Mouse (Mus musculus): Measurements from ENCODE around the gene Zg16.
A peak's percentile ranks its signal among the peaks of the same experiment; 100 is the strongest.
"Not testable (repeated sequence)": the region's sequence is repeated elsewhere in the genome, so short reads cannot be mapped to it uniquely, and the experiment has no call there.

Gene Zg16

GRCm38 (mm10) chr7:127087278-127088010 lies at the start of gene Zg16:
Zg16 (minus strand) TSS chr7:127087328.
- DNase-seq: not testable (repeated sequence)

GRCm38 (mm10) chr7:127136181-127137071 lies 49.3 kb upstream of the Zg16 start:
- peak; percentile 48 to 51 for DNase-seq

- DNase-seq: peak; percentile 47 to 67
These were observed 47.8 kb upstream of the Zg16 start for GRCm38 (mm10) chr7:127134821-127135447.

GRCm38 (mm10) chr7:127133125-127133524 lies 46.0 kb upstream of the Zg16 start:
- DNase-seq: no peak

- peak; percentile 34 to 44 for DNase-seq
These were observed 42.5 kb upstream of the Zg16 start for GRCm38 (mm10) chr7:127129638-127130037.

- no peak for DNase-seq
These were observed 34.8 kb upstream of the Zg16 start, which contains the start of gene Qprt for GRCm38 (mm10) chr7:127121911-127122270. Qprt (minus strand) TSS chr7:127122226.

GRCm38 (mm10) chr7:127121061-127121910 lies 34.2 kb upstream of the Zg16 start:
- no peak for DNase-seq

GRCm38 (mm10) chr7:127118671-127119445 lies 31.7 kb upstream of the Zg16 start:
- no peak for DNase-seq

- DNase-seq: no peak
These were observed 30.8 kb upstream of the Zg16 start for GRCm38 (mm10) chr7:127117948-127118347.

- DNase-seq: no peak
These were observed 29.3 kb upstream of the Zg16 start for GRCm38 (mm10) chr7:127116331-127116935.

GRCm38 (mm10) chr7:127114920-127115319 lies 27.8 kb upstream of the Zg16 start:
- DNase-seq: no peak

- DNase-seq: peak; percentile 33 to 55
These were observed 26.6 kb upstream of the Zg16 start for GRCm38 (mm10) chr7:127113614-127114259.

GRCm38 (mm10) chr7:127112921-127113597 lies 25.9 kb upstream of the Zg16 start:
- peak; percentile 34 to 47 for DNase-seq

GRCm38 (mm10) chr7:127112251-127112841 lies 25.2 kb upstream of the Zg16 start:
- DNase-seq: no peak

GRCm38 (mm10) chr7:127111461-127111860 lies 24.3 kb upstream of the Zg16 start:
- peak; percentile 82 to 83 for DNase-seq

GRCm38 (mm10) chr7:127110239-127111007 lies 23.3 kb upstream of the Zg16 start:
- DNase-seq: peak; percentile 78 to 79

GRCm38 (mm10) chr7:127105551-127105950 lies 18.4 kb upstream of the Zg16 start:
- no peak for DNase-seq

GRCm38 (mm10) chr7:127104560-127105332 lies 17.6 kb upstream of the Zg16 start:
- peak; percentile 73 to 79 for DNase-seq
